Mouse (Mus musculus): ENCODE measurements around the gene Taf6l. TPM values are rescaled to one million over a fixed set of nuclear protein-coding genes. Genes with fewer than 3 reads are reported as not detected.
A peak's percentile ranks its signal among the peaks of the same experiment; 100 is the strongest.

Taf6l gene
- total and polyA plus RNA-seq, 3 experiments: 20.4 to 25.7 (median 25.5) TPM

DNA sequence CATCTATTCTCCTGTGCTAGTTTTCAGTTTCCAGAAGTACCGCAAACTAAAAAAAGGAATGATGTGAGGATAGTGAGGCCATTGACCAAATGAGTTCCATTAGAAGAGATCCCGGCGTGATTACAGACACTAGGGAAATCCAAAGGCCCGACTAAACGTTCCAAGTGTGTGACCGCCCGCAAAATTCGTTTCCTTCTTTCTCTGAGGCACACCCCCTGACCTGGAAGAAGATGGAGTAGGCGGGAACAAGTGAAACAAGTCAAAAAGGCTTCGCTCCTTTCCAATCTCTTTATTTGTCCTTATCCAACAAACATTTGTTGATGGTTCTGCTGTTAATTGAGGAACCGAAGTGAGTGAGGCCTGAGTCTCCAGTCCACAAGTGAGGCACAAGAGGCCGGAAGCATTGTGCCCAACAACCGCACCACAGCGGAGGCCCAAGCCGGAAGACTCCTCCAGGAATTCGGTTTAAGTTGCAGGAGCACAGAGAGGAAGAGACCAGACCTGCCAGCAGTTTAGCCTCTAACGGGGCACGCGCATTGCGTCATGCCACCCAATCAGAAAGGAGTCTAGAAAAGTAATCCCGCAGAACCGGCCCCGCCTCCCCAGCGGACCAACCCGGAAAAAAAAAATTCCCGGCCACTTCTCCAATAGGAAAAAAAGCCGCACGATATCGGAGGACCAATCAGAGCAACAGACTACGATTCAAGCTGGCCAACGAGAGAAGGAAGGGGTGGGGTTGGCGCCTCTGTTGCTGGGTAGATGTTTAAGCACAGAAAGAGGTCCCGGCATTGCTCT, 32.8 kb upstream of the Taf6l start, which contains the start of gene Ttc9c:
Gene Ttc9c (minus strand): TSS at position 533 of the 795 bp plus-strand sequence.
- H3K9me3 ChIP-seq (replicated peaks; ENCODE audit: low read length): no peaks in the 10 kb centered on the region
- dilution Hi-C loops (cut with MboI; ENCODE audit: extremely low pct_ligation_motif_present, extremely low pct_unique_long_range_greater_than_20kb, low sequenced_read_pairs): no loop called here
- in situ Hi-C loops (cut with MboI; ENCODE audit: low pct_ligation_motif_present, low pct_unique_long_range_greater_than_20kb, low sequenced_read_pairs): no loop called here
- H3K27ac ChIP-seq (ENCODE audit: insufficient read depth, low read depth): peak within 1 kb of the TSS; percentile 98
- H3K27me3 ChIP-seq (replicated peaks): no peaks in the 10 kb centered on the region
- H3K9ac ChIP-seq (ENCODE audit: insufficient read depth, low read depth): peak within 1 kb of the TSS; percentile 95
- peak; percentile 99 for DNase-seq (ENCODE audit: extremely low read depth)
- H3K4me1 ChIP-seq (ENCODE audit: control insufficient read depth in 1 of 2, insufficient read depth in 2 of 2): peaks cover 10 to 40% of the 10 kb centered on the region in 2 experiments
- peak within 1 kb of the TSS; percentile 96 to 98 (median 96) for H3K4me3 ChIP-seq (replicated peaks in 1 of 3; ENCODE audit: low read depth in 2 of 3, low read length in 2 of 3, poor library complexity in 1 of 3)
- peaks cover 31 to 46% of the 10 kb centered on the region in 2 experiments for H3K36me3 ChIP-seq (replicated peaks in 1 of 2; ENCODE audit: control insufficient read depth in 1 of 2, insufficient read depth in 1 of 2, low read length in 1 of 2)
- TF ChIP-seq BHLHE40 (IDR thresholded peaks at IDR 0.05; ENCODE audit: low read depth, low read length): peak; percentile 61
- peak; percentile 60; the same call in 1 of the 2 replicates for TF ChIP-seq CHD1 (IDR thresholded peaks at IDR 0.05; ENCODE audit: low read depth, low read length)
- no peak for TF ChIP-seq USF1 (IDR thresholded peaks at IDR 0.05; ENCODE audit: low read depth, low read length)
- peak; percentile 91 for TF ChIP-seq NELFE (IDR thresholded peaks at IDR 0.05; ENCODE audit: low read depth, low read length)
- peak; percentile 92 for TF ChIP-seq ZNF384 (IDR thresholded peaks at IDR 0.05; ENCODE audit: low read depth, low read length)
- no peak for TF ChIP-seq MYC (IDR thresholded peaks at IDR 0.05; ENCODE audit: low read depth, low read length)
- no peak for TF ChIP-seq JUND (conservative IDR thresholded peaks at IDR 0.05; ENCODE audit: low read depth, low read length)
- no peak; the same call in 1 of the 2 replicates for TF ChIP-seq IRF4 (IDR thresholded peaks at IDR 0.05; ENCODE audit: low read depth, low read length)
- TF ChIP-seq NRF1 (IDR thresholded peaks at IDR 0.05; ENCODE audit: low read depth, low read length): peak; percentile 49
- TF ChIP-seq CTCF (conservative IDR thresholded peaks at IDR 0.05 in 1 of 2, IDR thresholded peaks at IDR 0.05 in 1 of 2; ENCODE audit: low read depth in 2 of 2, low read length in 2 of 2): no peak
- TF ChIP-seq HCFC1 (IDR thresholded peaks at IDR 0.05; ENCODE audit: low read depth, low read length): peak; percentile 72
- peak; percentile 90 for TF ChIP-seq POLR2A (IDR thresholded peaks at IDR 0.05; ENCODE audit: low read depth, low read length)
- peak; percentile 75; the same call in 1 of the 2 replicates for TF ChIP-seq ELF1 (IDR thresholded peaks at IDR 0.05; ENCODE audit: low read depth, low read length)
- 0 out of 2 replicates have a peak, but pooled peaks have one; percentile 65 for TF ChIP-seq KAT2A (IDR thresholded peaks at IDR 0.05; ENCODE audit: insufficient replicate concordance, low read length)
- peak; percentile 14; the same call in 1 of the 2 replicates for TF ChIP-seq MEF2A (IDR thresholded peaks at IDR 0.05; ENCODE audit: borderline replicate concordance, low read depth, low read length)
- TF ChIP-seq E2F4 (IDR thresholded peaks at IDR 0.05; ENCODE audit: insufficient replicate concordance, low read depth, low read length): peak; percentile 33; the same call in 1 of the 2 replicates
- TF ChIP-seq CHD2 (IDR thresholded peaks at IDR 0.05; ENCODE audit: low read length): peak; percentile 85
- no peak for TF ChIP-seq USF2 (conservative IDR thresholded peaks at IDR 0.05; ENCODE audit: low read depth, low read length)
- peak; percentile 8; the same call in 1 of the 2 replicates for TF ChIP-seq SMC3 (IDR thresholded peaks at IDR 0.05; ENCODE audit: low read depth, low read length)
- TF ChIP-seq SIN3A (IDR thresholded peaks at IDR 0.05; ENCODE audit: low read length): peak; percentile 95
- peak; percentile 92 for TF ChIP-seq ZMIZ1 (IDR thresholded peaks at IDR 0.05; ENCODE audit: low read depth, low read length)
- peak; percentile 80 for TF ChIP-seq TBP (conservative IDR thresholded peaks at IDR 0.05; ENCODE audit: low read depth, low read length)
- peak; percentile 43 for TF ChIP-seq MAX (IDR thresholded peaks at IDR 0.05; ENCODE audit: low read length)
- TF ChIP-seq TCF12 (IDR thresholded peaks at IDR 0.05; ENCODE audit: low read depth, low read length): peak; percentile 89
- TF ChIP-seq ETS1 (conservative IDR thresholded peaks at IDR 0.05; ENCODE audit: low read depth, low read length): peak; percentile 42
- peaks cover 69% of the 10 kb centered on the region for H3K79me2 ChIP-seq (replicated peaks; ENCODE audit: control insufficient read depth, extremely low read depth, insufficient read depth, poor library complexity, severe bottlenecking)
- peak within 1 kb of the TSS; percentile 93 for H3K4me2 ChIP-seq (ENCODE audit: insufficient read depth, low read depth, poor library complexity, severe bottlenecking)

Data from CH12.LX (cell line).